Mouse (Mus musculus) forebrain, embryonic 11.5 days (tissue): ENCODE measurements around the gene Rcor1. TPM values are rescaled to one million over a fixed set of nuclear protein-coding genes. Genes with fewer than 3 reads are reported as not detected.
"Not testable (repeated sequence)": the region's sequence is repeated elsewhere in the genome, so short reads cannot be mapped to it uniquely, and the experiment has no call there.

ENCODE experiments used
- ATAC-seq: fragments of 200-750 bp; cut with Nextera tagmentation; replicated peaks from 2 replicates; pipeline ENCODE4 v1.8.0; 2017; ENCODE audit warnings: moderate TSS enrichment; ENCODE audit not compliant: low FRiP score
- DNase-seq: peaks from one replicate; pipeline ENCODE4 v3.0.0-alpha.2; 2017; ENCODE audit warnings: low spot score
- H3K27ac ChIP-seq: fragments of 300-500 bp; sonication (generic); 2 replicates; pipeline ENCODE4 v1.5.1; 2014; ENCODE audit warnings: low read depth, low read length
- H3K27me3 ChIP-seq: fragments of 300-500 bp; sonication (generic); 2 replicates; pipeline ENCODE4 v1.6.1; 2014; ENCODE audit warnings: mild to moderate bottlenecking, low read length, mixed read lengths; ENCODE audit not compliant: control insufficient read depth, insufficient read depth
- H3K36me3 ChIP-seq: fragments of 300-500 bp; sonication (generic); 2 replicates; pipeline ENCODE4 v1.6.1; 2014; ENCODE audit warnings: mild to moderate bottlenecking, low read length, moderate library complexity, mixed read lengths; ENCODE audit not compliant: control insufficient read depth, insufficient read depth
- H3K4me1 ChIP-seq: fragments of 300-500 bp; sonication (generic); replicated peaks from 2 replicates; pipeline ENCODE4 v1.6.1; 2014; ENCODE audit warnings: low read length, mixed read lengths; ENCODE audit not compliant: control insufficient read depth, insufficient read depth
- H3K4me2 ChIP-seq: fragments of 300-500 bp; sonication (generic); 2 replicates; pipeline ENCODE4 v1.6.1; 2014; ENCODE audit warnings: low read depth, mild to moderate bottlenecking, low read length, moderate library complexity, mixed read lengths; ENCODE audit not compliant: severe bottlenecking
- H3K4me3 ChIP-seq: fragments of 300-500 bp; sonication (generic); 2 replicates; pipeline ENCODE4 v1.5.1; 2014; ENCODE audit warnings: low read depth, low read length
- H3K9ac ChIP-seq: fragments of 300-500 bp; sonication (generic); 2 replicates; pipeline ENCODE4 v1.6.1; 2014; ENCODE audit warnings: low read length
- H3K9me3 ChIP-seq: fragments of 300-500 bp; sonication (generic); 2 replicates; pipeline ENCODE4 v1.6.1; 2016; ENCODE audit warnings: low read length, mixed read lengths; ENCODE audit not compliant: control insufficient read depth
- WGBS: fragments of 180-500 bp; shearing (Covaris S2); extraction: QIAGEN DNeasy Blood & Tissue Kit; methylation state at CpG from one replicate; pipeline ENCODE4 v1.1.7; 2014; 5-methylcytosine and 5-hydroxymethylcytosine counted together
- polyA plus RNA-seq: library from polyadenylated mRNA; unstranded; fragments of >200 nt; fragmentation: Nextera tagmentation; extraction: Ambion mirVana; gene quantifications from 2 replicates; pipeline ENCODE4 v1.2.1, GENCODE M21; 2014

The Rcor1 gene
- polyA plus RNA-seq, 1 experiment from 2014 or later = 14.2 TPM

DNA sequence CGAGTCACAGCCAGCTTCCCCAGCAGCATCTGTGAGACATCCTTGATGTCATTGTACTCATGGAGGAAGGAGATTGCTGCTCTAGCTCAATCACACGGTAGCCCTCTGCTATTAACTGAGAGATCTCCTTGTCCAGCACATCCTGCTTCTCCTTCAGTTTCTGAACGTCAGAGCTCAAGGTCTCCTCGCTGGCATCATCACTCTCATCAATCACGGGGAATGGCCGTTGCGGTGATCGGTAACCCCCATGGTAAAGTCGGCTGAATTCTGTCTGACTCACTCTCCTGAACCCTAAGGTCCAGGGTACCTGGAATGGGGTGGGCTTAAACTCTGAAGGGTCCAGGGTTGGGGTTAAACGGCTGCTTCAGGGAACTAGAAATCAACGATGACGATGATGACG, 28.7 kb downstream of the Rcor1 start:
- 95% methylated on average over 13 of the region's 13 CpGs for WGBS
- no peak for DNase-seq
- no peak overlapping the region for H3K4me3 ChIP-seq
- no peaks in the 10 kb centered on the region for H3K36me3 ChIP-seq
- no peak overlapping the region for H3K27ac ChIP-seq
- H3K9ac ChIP-seq = no peak overlapping the region
- no peak overlapping the region for H3K4me2 ChIP-seq
- no peaks in the 10 kb centered on the region for H3K4me1 ChIP-seq
- H3K9me3 ChIP-seq = no peaks in the 10 kb centered on the region
- no peaks in the 10 kb centered on the region for H3K27me3 ChIP-seq
- no peak for ATAC-seq

GRCm38 (mm10) chr12:111069299-111069698, 30.1 kb downstream of the Rcor1 start:
- not testable (repeated sequence) for H3K4me2 ChIP-seq, ATAC-seq, DNase-seq, H3K27ac ChIP-seq, H3K4me1 ChIP-seq, H3K4me3 ChIP-seq, H3K36me3 ChIP-seq, H3K9me3 ChIP-seq, H3K27me3 ChIP-seq, H3K9ac ChIP-seq

DNA sequence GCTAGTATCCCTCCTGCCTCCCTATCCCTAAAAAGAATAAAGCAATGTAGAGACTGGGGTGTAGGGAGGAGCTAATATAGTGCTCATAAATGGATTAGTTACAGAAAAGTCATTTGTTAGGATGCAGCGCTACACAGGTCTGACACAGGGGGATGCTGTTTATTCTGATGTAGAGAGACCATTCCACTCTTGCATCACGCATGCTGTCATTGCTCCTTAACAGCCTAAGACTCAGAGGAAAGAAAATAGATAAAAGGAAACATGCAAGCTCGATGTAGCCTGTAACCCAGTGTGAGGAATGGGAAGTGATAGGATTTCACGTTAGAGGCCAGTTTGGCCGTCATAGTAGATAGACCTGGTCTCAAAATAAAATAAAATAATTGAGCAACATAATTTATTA, 31.9 kb downstream of the Rcor1 start:
- H3K9ac ChIP-seq = no peak overlapping the region
- H3K4me2 ChIP-seq = no peak overlapping the region
- no peak overlapping the region for H3K4me3 ChIP-seq
- no peak for DNase-seq
- H3K27me3 ChIP-seq = no peaks in the 10 kb centered on the region
- H3K9me3 ChIP-seq = no peaks in the 10 kb centered on the region
- H3K36me3 ChIP-seq = no peaks in the 10 kb centered on the region
- H3K27ac ChIP-seq = no peak overlapping the region
- WGBS = 88% methylated on average over 5 of the region's 5 CpGs
- ATAC-seq = no peak
- no peaks in the 10 kb centered on the region for H3K4me1 ChIP-seq

DNA sequence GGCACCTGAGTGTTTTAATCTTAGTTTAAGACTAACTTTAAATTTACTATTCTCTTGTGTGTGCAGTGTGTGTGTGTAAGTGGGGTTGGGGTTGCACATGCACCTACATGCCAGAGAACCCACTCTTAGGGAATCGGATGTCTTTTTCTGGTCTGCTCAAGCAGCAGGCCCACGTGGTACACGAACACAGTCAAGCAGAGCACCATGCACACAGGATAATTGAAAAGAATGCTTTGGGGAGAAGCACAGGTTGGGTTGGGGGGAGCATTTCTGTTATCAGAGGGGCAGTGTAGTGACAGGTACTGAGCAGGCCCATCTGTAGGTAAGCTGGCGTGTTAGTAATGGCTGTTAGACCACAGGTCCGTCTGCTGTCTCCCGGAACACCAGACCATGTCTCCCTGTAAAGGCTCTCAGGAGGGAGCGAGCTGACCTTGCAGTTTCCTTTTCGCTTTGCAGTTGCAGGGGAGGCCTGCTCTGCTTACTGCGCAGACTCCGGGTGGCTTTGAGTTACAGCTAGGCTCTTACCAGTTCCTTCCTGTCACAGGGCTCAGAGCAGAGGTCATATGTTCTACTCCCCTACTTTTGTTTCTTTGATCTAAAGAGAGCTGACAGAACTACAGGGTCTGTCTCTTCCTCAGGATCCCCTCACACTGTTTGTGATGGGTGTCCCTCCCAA, 32.5 kb downstream of the Rcor1 start:
- no peak overlapping the region for H3K4me2 ChIP-seq
- no peak overlapping the region for H3K27ac ChIP-seq
- ATAC-seq = no peak
- no peak for DNase-seq
- no peaks in the 10 kb centered on the region for H3K9me3 ChIP-seq
- no peak overlapping the region for H3K9ac ChIP-seq
- H3K4me3 ChIP-seq = no peak overlapping the region
- H3K36me3 ChIP-seq = no peaks in the 10 kb centered on the region
- no peaks in the 10 kb centered on the region for H3K27me3 ChIP-seq
- no peaks in the 10 kb centered on the region for H3K4me1 ChIP-seq
- 88% methylated on average over 10 of the region's 10 CpGs for WGBS

DNA sequence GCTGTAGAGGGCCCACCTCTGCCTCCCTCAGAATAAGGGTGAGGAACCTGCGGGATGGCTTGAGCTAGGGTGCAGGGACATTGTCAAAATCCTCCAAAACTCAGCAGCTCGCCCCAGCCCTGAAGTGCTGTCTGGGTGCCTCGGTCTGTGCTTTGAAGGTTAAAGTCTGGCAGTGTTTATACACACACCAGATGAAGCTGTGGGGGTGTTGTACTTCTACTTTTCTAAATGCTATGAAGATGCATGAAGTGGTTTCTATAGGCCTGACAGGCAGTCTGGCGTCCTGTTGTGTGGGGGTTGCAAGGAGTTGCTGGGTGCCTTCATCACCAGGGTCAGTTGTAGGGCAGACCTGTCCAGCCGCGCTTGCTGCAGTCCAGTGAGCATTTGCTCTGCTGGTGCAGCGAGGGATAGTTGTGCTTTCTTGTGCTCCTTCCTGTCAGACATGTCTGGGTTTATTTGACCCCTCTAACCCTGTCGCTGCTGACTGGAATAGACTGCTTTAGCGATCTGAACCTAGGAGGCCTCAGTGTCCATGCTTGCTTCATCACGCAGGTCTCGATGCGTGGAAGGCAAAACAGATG, 37.3 kb downstream of the Rcor1 start:
- H3K36me3 ChIP-seq = no peaks in the 10 kb centered on the region
- H3K4me2 ChIP-seq = no peak overlapping the region
- H3K27me3 ChIP-seq = no peaks in the 10 kb centered on the region
- H3K27ac ChIP-seq = no peak overlapping the region
- no peak overlapping the region for H3K9ac ChIP-seq
- 86% methylated on average over 12 of the region's 12 CpGs for WGBS
- H3K4me1 ChIP-seq = no peaks in the 10 kb centered on the region
- no peaks in the 10 kb centered on the region for H3K9me3 ChIP-seq
- no peak for ATAC-seq
- H3K4me3 ChIP-seq = no peak overlapping the region
- no peak for DNase-seq

DNA sequence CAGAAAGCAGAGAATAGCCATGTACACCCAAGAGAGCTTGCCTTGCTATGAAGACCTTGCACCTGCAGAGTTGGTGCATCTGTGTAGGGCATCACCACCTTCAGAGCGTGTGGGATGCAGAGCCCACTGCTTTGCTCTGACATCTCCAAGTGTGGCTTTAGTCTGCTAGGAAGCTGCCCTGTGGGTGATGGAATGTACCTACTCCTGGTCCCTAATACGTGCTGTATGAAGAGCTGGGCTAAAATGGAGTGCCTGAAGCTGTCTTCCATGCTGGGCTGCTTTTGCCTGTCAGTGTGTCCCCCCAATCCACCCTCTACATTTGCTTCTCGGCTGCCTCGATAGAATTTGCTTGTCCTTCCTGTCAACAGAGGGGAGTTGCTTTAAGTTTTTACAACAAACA, 46.4 kb downstream of the Rcor1 start:
- WGBS = 93% methylated on average over 4 of the region's 4 CpGs
- Histone ChIP-seq H3K27ac (no peak overlapping the region), H3K9ac (no peak overlapping the region), H3K4me3 (no peak overlapping the region), H3K9me3 (no peaks in the 10 kb centered on the region), H3K36me3 (no peaks in the 10 kb centered on the region; the same call in 1 of the 2 replicates), H3K27me3 (no peaks in the 10 kb centered on the region), H3K4me2 (no peak overlapping the region), H3K4me1 (no peaks in the 10 kb centered on the region)
- no peak for DNase-seq
- ATAC-seq = no peak

DNA sequence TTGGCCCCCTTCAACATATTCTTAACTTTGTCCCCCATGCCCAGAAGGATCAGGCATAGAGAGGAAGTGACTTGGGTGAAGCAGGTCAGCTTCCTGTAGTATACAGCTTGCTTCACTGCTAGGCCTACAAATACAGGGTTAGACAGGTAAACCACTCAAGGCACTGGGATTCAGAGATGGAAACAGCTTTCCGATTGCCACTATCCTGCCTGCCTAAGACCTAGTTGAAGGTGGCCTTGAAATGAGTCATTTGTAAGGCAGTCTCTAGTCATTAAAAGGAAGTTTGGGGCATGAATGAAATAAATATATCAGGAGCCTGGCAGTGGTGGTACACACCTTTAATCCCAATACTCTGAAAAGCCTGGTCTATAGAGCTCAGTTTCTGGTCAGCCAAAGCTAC, 47.9 kb downstream of the Rcor1 start:
- Histone ChIP-seq H3K4me3 (no peak overlapping the region), H3K36me3 (no peaks in the 10 kb centered on the region; the same call in 1 of the 2 replicates), H3K4me2 (no peak overlapping the region), H3K9me3 (no peaks in the 10 kb centered on the region), H3K27me3 (no peaks in the 10 kb centered on the region), H3K27ac (no peak overlapping the region), H3K4me1 (no peaks in the 10 kb centered on the region), H3K9ac (no peak overlapping the region)
- DNase-seq (no peak), ATAC-seq (no peak)
- WGBS = 83% methylated on average over 1 of the region's 1 CpGs

- no peak overlapping the region for H3K27ac ChIP-seq
- H3K4me1 ChIP-seq = no peaks in the 10 kb centered on the region
- 37% methylated on average over 5 of the region's 5 CpGs for WGBS
- H3K4me2 ChIP-seq = no peak overlapping the region
- H3K9ac ChIP-seq = no peak overlapping the region
- no peaks in the 10 kb centered on the region for H3K36me3 ChIP-seq
- ATAC-seq = no peak
- H3K9me3 ChIP-seq = no peaks in the 10 kb centered on the region
- no peaks in the 10 kb centered on the region for H3K27me3 ChIP-seq
- no peak overlapping the region for H3K4me3 ChIP-seq
- peak; percentile 69 for DNase-seq
Measured at GRCm38 (mm10) chr12:111088186-111088585, 49.0 kb downstream of the Rcor1 start.

- WGBS = 71% methylated on average over 3 of the region's 3 CpGs
- Histone ChIP-seq H3K9ac (no peak overlapping the region), H3K27ac (no peak overlapping the region), H3K4me3 (no peak overlapping the region), H3K4me2 (no peak overlapping the region), H3K27me3 (no peaks in the 10 kb centered on the region), H3K4me1 (no peaks in the 10 kb centered on the region), H3K36me3 (no peaks in the 10 kb centered on the region), H3K9me3 (no peaks in the 10 kb centered on the region)
- DNase-seq (no peak), ATAC-seq (no peak)
Measured at GRCm38 (mm10) chr12:111088731-111089141, 49.6 kb downstream of the Rcor1 start.
